Mouse (Mus musculus): ENCODE data around the gene Prss57. TPM values are rescaled to one million over a fixed set of nuclear protein-coding genes. Genes with fewer than 3 reads are reported as not detected.

The Prss57 gene
- total RNA-seq (2023) = not detected

DNA sequence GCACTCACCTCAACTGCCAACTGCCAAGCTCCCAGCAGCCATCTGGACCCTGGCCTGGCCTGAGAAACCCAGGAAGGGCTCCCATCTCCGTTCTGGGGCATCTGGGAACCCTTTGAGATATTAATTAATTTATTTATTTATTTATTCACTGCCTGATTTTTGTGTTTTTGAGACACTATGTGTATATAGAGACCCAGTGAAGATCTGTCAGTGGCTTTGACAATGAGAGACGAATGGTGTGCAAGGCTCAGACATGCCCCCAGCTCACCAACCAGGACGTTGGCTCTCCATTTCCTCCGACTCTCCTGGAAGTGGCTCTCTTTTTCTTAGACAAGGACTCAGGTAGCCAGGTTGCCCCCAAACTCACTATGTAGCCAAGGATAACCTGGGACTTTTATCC, at the start of gene Prss57:
Gene Prss57, minus strand, starts transcription at position 101 of the 400 bp plus-strand sequence.

DNA sequence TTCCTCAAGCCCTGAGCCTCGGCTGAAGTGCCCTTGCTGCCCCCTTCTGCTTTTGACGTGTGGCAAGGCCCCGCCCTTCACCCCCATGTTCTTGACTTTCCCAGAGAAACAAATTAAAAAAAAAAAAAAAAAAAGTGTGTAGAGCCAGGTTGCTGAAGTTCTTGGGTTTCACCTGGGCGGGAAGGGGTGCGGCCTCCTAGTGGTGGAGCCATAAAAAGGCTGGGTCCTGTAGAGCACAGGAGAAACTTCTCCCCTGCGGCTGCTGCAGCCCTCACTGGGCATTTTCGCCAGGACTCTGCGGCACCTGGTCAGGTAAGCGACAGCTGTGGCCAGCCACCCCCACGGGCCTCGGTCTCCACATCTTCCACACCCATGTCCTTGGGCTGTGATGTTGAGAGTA, 30.0 kb upstream of the Prss57 start, which contains the start of gene Misp:
Gene Misp, plus strand, starts transcription at position 208 of the 400 bp plus-strand sequence.

DNA sequence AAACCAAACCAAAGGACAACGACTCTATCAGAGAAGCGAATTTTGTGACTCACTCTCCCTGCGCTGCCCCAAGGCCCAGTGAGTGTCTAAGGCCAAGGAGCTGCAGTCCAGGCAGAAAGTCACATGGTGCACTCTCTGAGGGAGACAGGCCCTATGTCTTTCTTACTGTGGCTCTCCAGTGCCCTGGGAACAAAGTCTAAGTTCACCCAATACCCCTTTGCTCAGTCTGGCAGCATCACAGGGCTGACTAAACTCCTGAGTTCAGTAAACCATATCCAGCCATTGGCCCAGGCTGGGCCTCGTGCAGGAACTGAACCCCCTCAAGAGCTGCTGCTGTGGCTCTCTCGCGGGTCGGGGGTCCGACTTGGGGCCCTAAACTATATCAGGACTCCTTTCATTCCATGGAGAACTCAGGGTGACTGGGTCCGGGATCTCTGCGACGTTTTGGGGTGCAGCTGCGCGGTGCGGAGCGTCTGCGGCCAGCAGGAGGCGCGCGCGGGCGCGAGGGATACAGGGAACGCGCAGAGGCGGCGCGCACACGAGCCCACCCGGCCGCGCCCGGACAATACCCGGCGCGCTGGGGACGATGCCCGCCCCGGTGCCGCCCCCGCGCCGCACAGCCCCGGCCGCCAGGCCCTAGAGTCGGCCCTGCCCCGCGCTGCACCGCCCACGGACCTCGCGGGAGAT, 2.4 kb upstream of the Prss57 start, which contains the start of gene Palm:
Gene Palm, plus strand, starts transcription at position 522 of the 687 bp plus-strand sequence.

DNA sequence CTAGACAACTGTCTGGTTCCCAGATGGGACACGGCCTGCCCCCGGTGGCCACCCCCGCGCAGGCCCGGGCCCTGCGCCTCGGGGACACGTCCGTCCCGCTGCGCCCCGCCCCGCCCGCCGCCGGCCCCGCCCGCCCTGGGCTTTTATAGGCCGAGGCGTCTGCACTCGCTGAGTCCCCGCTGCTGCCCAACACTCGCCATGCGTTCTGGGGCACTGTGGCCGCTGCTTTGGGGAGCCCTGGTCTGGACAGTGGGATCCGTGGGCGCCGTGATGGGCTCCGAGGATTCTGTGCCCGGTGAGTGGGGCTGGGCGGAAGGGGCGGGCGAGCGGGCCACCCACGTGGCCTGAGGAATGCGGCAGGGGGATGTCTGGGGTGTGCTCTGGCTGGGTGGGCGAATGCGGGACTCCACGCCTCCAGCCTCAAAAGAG, 13.6 kb downstream of the Prss57 start, which contains the start of gene Fstl3:
Gene Fstl3, plus strand, starts transcription at position 170 of the 429 bp plus-strand sequence.

DNA sequence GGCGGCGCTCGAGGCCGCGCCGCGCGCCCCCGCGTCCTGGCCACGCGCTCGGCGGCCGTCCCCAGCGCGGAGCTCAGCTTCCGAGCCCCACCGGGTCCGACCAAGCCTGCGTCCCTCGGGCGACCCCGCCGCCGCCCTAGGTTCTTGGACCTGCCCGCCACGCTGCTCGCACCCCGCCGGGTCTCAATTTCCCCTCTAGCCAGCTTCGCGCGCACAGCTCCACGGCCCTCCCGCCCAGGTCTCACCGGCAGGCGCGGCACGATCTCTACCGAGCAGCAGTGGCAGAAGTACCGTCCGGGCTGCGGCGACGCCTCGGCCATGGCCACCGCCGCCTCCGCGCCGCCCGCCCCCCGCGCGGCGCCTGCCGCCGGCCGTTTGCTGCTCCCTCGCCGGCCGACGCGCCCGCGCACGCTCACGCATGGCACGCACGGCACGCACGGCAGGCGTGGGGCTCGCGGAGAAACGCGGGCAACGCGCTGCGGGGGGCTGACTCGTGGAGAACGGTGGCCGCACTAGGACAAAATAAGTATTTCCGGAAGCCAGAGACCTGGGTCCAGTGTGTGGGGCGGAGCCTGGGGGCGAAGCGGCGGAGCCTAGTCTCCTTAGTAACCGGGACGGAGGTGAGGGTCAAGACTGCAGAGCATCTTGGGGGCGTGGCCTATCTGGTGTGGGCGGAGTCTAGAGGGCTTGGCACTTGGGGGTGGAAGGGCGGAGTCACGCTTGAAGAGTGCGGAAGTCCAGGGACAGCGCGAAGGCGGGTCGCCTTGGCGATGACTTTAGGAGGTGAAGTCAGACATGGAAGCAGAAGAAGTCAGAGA, 24.0 kb downstream of the Prss57 start, which contains the start of gene Rnf126:
Gene Rnf126, minus strand, starts transcription at position 445 of the 818 bp plus-strand sequence.

DNA sequence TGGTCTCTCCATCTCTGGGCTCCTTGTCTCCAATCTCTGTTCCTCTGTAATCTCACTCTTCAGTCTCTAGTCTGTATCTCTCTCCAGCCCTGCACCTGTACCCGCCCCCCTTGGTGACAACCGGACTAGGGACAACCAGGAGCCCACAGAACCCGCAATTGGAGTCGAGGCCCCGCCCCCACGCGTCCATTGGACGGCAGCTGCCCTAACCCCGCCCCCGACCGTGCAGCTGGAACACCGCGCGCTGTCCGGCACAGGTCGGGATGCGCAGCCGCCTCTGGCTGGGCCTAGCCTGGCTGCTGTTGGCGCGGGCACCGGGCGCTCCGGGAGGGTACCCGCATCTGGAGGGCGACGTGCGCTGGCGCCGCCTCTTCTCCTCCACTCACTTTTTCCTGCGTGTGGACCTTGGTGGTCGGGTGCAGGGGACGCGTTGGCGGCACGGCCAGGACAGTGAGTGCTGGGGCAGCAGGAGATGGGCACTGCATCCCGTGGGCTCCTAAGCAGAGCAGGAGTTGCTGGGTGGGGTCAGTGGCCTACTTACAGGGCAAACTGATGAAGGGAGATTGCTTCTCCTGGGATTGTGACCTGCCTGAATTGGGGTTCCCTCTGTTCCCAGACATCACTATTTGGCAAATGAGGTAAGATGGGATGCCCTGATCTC, 35.8 kb downstream of the Prss57 start, which contains the start of gene Fgf22:
Gene Fgf22, plus strand, starts transcription at position 221 of the 661 bp plus-strand sequence.

DNA sequence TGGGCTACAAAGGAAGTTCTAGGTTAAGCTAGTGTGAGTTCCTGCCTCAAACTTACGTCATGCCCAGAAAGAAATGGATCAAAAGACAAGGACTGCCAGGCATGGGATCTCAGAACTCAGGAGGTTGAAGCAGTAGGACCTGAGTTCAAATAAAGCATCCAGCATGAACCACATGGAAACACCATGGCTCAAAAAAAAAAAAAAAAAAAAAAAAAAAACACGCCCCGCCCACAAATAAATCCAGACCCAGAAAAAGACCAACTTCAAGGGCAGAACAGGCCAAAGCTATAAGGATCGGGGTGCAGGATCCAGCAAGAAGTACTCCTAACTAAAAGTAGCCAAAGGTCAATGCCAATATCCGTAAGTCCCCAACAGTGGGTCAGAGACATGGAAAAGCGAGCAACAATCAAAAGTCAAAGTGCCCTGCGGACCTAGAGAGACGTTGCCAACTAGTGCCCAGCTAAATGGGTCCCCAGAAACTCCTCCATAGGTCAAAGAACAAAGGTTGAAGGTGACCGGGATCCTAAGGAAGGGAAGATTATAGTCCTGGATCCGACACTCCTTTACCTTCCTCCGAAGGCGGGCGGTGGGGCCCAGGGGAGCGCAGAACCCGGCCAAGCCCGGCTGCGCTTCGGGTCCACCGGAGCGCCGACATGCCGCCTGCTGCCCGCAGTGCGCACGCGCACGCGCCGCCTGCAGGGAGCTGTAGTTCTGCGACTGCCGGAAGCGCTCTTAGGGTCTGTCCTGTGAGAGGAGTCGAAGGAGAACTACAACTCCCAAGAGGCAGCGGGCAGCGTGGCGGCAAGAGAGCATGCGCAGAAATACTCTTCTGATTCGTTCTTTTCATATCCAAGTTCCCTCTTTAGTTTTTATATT, 44.6 kb downstream of the Prss57 start, which contains the start of gene Polrmt:
Gene Polrmt, minus strand, starts transcription at position 684 of the 876 bp plus-strand sequence.

Other genes starting within 250 kb of the Prss57 start
- 10 to 100 TPM; 43.0 to 53.7 TPM for gene Mier2, start 235.8 kb downstream of the Prss57 start, total RNA-seq (2023)
- under 1 TPM in 1 of 2 experiments, not detected in 1; 0.93 TPM for gene Theg, start 203.6 kb downstream of the Prss57 start, total RNA-seq (2023)
- gene C2cd4c, start 176.9 kb downstream of the Prss57 start, total RNA-seq (2023) = not detected
- not detected for gene Shc2, start 153.0 kb downstream of the Prss57 start, total RNA-seq (2023)
- not detected for gene Odf3l2, start 145.2 kb downstream of the Prss57 start, total RNA-seq (2023)
- not detected for gene Madcam1, start 126.4 kb downstream of the Prss57 start, total RNA-seq (2023)
- gene Tpgs1, start 121.6 kb downstream of the Prss57 start, total RNA-seq (2023) = 10 to 100 TPM; 18.5 to 20.8 TPM
- 10 to 100 TPM; 63.2 to 75.0 TPM for gene Cdc34, start 108.8 kb downstream of the Prss57 start, total RNA-seq (2023)
- 1 to 10 TPM; 1.6 to 1.9 TPM for gene Gzmm, start 101.9 kb downstream of the Prss57 start, total RNA-seq (2023)
- 100 to 1,000 TPM; 103 to 111 TPM for gene Bsg, start 86.5 kb downstream of the Prss57 start, total RNA-seq (2023)
- gene Hcn2, start 74.3 kb downstream of the Prss57 start, total RNA-seq (2023) = under 1 TPM; 0.18 to 0.35 TPM
- gene Polrmt, start 44.4 kb downstream of the Prss57 start, total RNA-seq (2023) = 10 to 100 TPM; 64.8 to 74.2 TPM
- gene Fgf22, start 35.9 kb downstream of the Prss57 start, total RNA-seq (2023) = not detected
- 10 to 100 TPM; 56.5 to 58.6 TPM for gene Rnf126, start 24.0 kb downstream of the Prss57 start, total RNA-seq (2023)
- 1 to 10 TPM; 1.8 to 2.0 TPM for gene Fstl3, start 13.7 kb downstream of the Prss57 start, total RNA-seq (2023)
- gene Palm, start 2.6 kb upstream of the Prss57 start, total RNA-seq (2023) = 1 to 10 TPM; 4.9 to 5.1 TPM
- under 1 TPM in 1 of 2 experiments, not detected in 1; 0.23 TPM for gene Misp, start 30.0 kb upstream of the Prss57 start, total RNA-seq (2023)
- 100 to 1,000 TPM; 437 to 440 TPM for gene Ptbp1, start 63.5 kb upstream of the Prss57 start, total RNA-seq (2023)
- gene Prtn3, start 83.5 kb upstream of the Prss57 start, total RNA-seq (2023) = not detected
- gene Plppr3, start 83.7 kb upstream of the Prss57 start, total RNA-seq (2023) = under 1 TPM; 0.47 to 0.70 TPM
- not detected for gene Elane, start 95.3 kb upstream of the Prss57 start, total RNA-seq (2023)
- gene Cfd, start 99.9 kb upstream of the Prss57 start, total RNA-seq (2023) = not detected
- gene Med16, start 118.0 kb upstream of the Prss57 start, total RNA-seq (2023) = 10 to 100 TPM; 73.7 to 75.0 TPM
- not detected for gene Gm26602, start 119.9 kb upstream of the Prss57 start, total RNA-seq (2023)
- under 1 TPM; 0.50 to 0.93 TPM for gene Kiss1r, start 126.0 kb upstream of the Prss57 start, total RNA-seq (2023)
- gene R3hdm4, start 130.2 kb upstream of the Prss57 start, total RNA-seq (2023) = 10 to 100 TPM; 94.6 to 97.9 TPM
- 10 to 100 TPM; 40.0 to 49.7 TPM for gene Arid3a, start 136.1 kb upstream of the Prss57 start, total RNA-seq (2023)
- gene Wdr18, start 169.2 kb upstream of the Prss57 start, total RNA-seq (2023) = 10 to 100 TPM; 44.5 to 55.3 TPM
- under 1 TPM in 1 of 2 experiments, not detected in 1; 0.24 TPM for gene Grin3b, start 179.8 kb upstream of the Prss57 start, total RNA-seq (2023)
- gene Tmem259, start 193.4 kb upstream of the Prss57 start, total RNA-seq (2023) = 100 to 1,000 TPM; 156 to 169 TPM
- gene Cnn2, start 197.6 kb upstream of the Prss57 start, total RNA-seq (2023) = 100 to 1,000 TPM; 339 to 353 TPM
- 10 to 100 TPM; 57.1 to 61.6 TPM for gene Abca7, start 205.5 kb upstream of the Prss57 start, total RNA-seq (2023)
- 100 to 1,000 TPM; 538 to 550 TPM for gene Arhgap45, start 225.7 kb upstream of the Prss57 start, total RNA-seq (2023)
- gene Polr2e, start 248.8 kb upstream of the Prss57 start, total RNA-seq (2023) = 100 to 1,000 TPM in 1 of 2 experiments, 10 to 100 TPM in 1; 91.9 to 101 TPM